Mouse (Mus musculus): ENCODE measurements at regions not wholly inside any gene's neighbourhood (a gene's known extent, or its start where the extent isn't known, plus 50 kb on each side); places are given as distances from the start of the nearest gene placed in this dataset.
A peak's percentile ranks its signal among the peaks of the same experiment; 100 is the strongest.

DNA sequence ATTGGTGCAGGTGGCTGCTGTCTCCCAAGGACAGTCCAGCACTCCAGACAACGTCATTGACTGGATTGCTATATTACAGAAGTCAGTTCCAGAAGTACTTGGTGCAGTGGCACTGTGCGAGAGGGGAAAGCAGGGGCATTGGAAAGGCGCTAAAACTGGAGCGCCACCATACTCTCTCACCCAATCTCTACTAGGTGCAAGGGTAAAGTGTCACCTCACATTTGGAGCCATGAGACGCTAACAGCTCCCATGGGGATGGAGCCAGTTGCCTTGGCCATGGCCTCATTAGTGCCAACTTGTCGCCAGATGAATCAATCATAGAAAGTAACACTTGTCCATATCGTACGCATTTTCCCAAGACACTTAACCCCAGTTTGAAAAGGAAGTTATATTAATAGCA, 1617.2 kb upstream of the Gulo start:
- DNase-seq (ENCODE audit: low spot score): no peak

DNA sequence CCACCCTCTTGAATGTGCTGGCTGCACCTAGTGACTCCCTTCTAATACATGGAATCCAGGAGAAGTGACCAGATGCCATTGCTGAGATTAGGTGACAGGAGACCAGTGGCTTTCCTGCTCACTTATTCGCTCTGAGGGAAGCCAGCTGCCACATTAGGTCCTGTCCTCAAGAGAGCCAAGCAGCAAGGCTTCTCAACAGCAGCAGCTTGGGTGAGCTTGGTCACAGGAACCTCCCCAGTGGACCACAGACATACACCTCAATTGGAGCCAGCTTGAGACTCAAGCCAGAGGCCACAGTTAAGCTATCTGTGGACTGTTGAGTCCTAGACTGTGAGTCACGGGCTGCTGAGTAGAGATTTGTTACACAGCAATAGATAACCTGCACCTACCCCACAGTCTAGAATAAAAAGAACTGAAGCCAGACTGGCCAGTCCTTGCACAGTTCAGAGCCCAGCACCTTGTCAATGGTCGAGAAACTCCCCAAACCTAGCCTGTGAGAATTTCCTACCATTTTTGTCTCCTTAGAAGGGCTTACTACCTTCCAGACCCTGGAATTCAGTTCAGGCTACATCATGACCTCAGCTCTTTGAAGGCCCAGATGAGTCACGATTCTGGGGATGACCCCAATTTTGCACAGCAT, 1615.0 kb upstream of the Gulo start:
- DNase-seq (ENCODE audit: low spot score): no peak

DNA sequence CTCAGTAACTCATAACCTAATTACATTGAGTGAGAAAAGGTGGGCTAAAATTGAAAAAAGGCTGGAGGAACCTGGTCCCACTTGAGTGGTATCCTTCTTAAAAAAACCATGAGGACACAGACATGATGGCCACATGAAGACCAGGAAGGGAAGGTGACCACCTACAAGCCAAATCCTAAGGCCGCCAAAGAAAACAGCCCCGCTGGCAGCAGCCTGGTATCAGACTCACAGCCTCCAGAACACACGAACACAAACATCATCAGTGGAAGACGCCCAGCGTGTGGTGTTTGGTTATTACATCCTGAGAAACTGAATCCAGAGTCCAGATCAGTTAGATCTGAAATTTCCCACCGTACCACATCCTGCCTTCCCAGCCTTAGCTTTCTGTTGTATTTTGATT, 1613.9 kb upstream of the Gulo start:
- DNase-seq (ENCODE audit: low spot score): no peak

DNA sequence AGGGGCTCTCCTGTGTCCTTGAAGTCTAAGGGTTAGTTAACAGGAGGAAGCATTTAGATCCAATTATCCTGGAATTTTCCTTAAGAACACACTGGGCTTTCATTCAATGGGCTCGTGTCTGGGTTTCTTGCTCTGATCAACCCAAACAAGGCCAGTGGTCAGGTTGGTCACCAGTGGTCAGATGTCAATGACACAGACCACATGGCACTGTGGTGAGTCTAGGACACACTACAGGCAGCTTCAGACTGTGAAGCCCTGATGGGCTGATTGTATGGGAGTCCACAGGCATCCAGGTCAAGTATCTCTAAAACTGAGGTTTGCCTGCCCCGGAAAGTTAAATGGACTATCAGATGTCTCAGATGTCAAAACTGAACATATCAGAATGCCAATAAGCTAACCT, 1612.5 kb upstream of the Gulo start:
- no peak for DNase-seq (ENCODE audit: low spot score)

DNA sequence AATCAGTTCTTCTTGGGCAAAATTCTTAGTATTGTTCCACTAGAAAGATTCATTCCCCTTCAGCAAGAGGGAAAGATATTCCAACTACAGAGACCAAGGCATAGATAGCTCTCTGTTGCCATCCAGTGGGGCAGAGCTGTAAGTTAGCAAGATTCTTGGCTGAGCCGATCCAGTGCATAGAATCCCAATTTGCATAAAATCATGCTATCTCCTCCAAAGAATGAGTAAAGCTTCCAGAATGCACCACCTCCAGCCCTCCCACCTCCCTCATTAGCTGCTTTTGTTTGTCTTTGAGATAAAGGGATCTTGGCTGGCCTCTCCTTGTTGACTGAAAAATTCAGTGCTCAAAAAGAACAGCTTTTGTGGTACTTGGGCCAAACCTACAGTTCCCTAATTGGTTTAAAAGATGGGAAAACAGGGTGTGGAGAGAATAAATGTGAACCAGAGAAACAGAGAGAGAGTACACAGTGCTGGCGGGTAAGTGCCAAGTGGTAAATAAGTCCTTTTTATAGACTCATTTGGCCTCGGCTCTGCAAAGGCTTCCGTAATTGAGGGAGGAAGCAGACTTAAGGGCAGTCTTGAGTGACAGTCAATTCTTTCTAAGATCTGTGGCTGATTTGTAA, 1612.0 kb upstream of the Gulo start:
- no peak for DNase-seq (ENCODE audit: low spot score)

DNA sequence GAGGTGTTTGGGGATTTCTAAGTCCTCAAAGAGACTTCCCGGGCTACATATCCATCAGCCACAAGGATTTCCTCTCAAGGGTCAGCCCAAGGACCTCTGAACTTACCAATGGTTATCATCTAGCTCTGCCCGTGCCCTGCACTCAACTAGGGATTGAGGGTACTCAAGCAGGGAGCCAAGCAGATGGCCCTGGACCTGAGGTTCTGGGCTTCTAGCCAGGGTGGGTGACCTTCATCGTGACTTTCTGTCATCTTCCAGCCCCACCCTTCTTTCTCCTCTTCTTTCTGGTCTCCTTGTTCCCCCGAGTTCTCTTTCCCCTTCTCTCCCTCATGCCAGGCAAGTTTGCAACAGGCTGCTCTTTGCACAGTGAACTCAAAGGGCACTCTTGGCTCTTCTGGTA, 1610.6 kb upstream of the Gulo start:
- no peak for DNase-seq (ENCODE audit: low spot score)

DNA sequence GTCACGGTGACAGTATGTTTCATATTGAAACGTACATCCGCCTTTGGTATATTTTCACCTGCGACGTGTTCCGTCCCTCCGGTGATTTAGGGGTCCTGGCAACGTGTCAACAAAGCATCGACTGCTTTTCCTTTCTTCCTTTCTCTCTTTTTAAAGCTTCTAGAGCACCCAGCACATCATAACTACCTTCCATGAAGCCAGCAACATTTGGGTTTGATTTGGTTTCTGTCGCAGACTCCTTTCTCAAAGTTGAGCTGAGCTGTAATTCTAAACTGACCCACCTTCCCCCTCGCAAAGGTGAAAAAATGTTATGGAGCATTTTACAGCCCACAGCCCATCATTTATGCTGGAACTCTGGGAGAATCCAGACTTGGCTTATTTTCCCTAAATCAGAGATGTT, 1605.4 kb upstream of the Gulo start:
- DNase-seq (ENCODE audit: low spot score): no peak

DNA sequence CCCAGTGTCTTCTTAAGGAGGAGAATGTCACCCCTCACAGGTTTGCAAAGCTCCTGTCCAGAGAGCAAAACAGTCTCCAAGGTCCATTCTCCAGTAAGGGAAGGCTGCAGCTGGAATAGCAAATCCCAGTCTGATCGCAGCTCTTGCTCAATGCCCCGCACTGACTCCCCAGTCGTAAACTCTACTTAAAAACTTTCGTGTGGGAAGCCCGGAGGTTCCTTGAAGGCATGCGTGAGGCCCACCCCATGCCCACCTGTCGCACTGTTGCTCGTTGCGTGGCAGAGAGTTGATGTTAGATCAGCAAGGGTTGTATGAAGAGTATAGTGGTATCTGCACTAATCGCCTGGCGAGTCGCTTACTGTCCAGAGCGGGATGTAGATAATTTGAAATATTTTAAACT, 1604.7 kb upstream of the Gulo start:
- DNase-seq (ENCODE audit: low spot score): no peak

DNA sequence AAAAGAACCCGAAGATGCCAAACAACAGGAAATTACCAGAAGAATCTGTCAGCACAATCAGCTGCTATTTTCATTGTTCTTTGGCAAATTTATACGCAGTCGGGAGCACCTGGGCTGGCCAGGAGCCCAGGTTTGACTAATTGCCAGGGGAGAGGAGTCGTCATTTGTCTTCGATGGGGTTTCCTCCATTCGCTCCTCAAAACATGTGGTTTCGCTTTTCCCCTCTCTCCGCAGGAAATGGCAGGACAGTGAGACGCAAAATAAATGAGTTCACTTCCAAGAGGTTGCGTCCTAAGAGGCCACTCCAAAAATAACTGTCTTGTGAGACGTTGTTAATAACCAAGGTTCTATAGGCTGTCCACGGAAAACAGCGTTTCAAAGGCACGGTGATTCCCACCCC, 1604.2 kb upstream of the Gulo start:
- no peak for DNase-seq (ENCODE audit: low spot score)

DNA sequence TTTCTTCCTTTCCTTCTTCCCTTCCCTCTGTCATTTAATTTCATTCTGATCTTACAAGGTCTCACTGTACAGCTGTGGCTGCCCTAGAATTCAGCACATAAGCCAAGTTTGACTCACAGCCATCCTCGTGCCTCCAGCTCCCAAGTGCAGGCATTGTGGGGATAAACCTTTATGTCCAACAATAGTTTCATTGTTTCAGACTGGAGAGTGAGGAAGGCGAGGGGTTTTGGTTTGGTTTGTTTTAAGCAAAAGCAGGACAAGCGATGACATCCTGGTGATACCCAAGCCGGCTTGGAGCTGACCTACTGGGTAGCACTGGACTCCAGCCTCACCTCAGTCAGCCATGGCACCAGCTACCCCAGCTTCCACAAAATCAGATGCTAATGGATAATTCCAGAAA, 1603.5 kb upstream of the Gulo start:
- DNase-seq (ENCODE audit: low spot score): no peak

DNA sequence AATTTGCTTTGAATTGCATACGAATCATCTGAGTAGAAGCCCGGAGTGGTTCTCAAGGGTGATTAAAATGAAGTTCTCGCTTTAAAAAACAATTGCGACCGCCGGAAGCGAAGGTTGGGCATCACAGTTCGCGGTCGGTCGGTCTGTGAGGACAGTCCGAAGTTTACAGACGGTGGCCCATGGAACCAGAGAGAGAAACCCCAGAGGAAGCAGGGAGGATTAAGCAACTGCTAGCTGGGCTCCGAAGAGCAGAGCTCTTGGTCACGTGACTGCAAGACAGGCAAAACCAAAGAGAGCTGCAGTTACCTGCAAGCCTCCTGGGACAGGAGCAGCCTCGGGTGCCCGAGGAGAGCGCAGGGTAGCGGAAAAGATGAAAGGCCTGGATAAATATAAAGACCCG, 1599.3 kb upstream of the Gulo start:
- peak; percentile 64 for DNase-seq (ENCODE audit: low spot score)

DNA sequence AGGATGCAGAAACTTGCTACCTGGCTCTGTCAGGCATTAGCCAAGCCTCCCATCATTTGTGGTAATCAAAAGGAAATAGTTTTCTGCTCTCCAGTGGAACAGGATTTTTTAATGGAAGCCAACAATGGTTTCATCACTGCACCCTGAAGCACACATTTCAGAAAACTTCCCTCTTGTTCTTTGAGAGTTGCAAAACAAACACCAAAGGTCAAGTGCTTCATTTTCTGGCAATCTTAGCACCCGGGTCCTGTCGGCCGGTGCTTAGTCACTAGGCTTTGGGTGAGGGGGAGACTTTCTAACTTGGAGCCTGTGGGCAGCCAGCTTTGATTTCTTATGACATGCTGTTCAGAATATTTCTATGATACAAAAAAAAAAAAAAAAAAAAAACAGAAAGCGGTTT, 1594.0 kb upstream of the Gulo start:
- DNase-seq (ENCODE audit: low spot score): no peak

DNA sequence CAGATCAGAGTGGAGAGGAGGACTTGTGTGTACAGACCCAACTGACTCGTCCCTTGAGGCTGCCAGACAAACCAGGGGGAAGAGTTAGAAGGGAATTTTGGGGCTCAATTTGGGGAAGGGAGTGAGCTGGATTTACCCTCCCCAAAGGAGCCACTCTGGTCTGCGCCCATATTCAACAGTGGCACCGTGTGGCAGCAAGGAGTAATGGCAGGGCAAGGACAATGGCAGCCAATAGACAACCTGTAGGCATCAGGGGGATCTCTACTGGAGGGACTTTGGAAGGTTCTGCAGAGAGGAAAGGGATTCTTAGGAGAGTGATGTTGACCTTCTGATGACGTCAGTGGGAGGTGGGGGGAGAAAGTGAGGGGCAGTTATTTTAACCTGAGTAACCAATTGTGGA, 1590.7 kb upstream of the Gulo start:
- DNase-seq (ENCODE audit: low spot score): no peak

DNA sequence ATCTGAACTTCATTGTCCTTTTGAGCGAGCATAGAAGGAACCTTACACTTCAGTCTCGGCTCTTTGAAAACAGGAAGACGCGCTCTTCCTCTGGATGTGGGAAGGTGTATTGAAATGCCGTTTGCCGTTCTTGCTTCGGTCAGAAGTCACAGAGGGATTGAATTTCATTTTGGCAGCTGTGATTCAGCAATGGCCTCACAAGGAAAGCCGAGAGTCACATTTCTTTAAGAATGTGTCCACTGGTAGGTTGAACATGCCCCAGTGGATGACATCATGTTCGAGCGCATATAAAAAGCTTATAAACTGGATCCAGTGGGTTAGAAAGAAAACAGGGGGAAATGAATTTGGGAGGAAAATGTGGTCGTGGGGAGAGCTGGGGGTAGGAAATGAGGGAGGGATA, 1579.6 kb upstream of the Gulo start:
- DNase-seq (ENCODE audit: low spot score): no peak

DNA sequence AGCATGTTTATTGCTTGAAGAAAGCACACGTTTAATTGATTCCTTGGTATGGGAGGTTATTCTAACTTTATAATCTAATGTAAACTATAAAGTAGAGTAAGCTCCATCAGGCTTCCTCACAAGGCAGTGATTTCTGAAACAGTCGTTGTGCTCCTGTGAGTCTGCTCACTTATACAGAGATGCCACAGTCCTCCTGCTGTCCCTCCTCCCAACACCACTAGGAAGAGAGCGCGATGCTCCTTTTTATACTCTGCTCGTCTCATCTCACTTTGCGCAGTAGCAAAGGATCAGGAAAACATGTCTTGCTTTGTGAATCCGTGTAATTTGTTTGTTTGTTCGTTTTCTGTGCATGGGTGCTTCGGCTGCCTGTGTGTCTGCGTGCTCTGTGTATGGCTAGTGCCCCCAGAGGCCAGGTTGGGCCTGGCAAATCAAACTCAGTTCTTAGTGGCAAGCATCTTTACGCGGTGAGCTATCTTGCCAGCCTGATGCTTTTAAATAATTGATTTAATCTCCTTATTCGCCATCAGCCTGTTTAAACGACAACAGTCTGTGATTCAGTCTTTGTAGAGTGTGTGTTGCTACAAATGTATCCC, 1575.5 kb upstream of the Gulo start:
- DNase-seq (ENCODE audit: low spot score): no peak

DNA sequence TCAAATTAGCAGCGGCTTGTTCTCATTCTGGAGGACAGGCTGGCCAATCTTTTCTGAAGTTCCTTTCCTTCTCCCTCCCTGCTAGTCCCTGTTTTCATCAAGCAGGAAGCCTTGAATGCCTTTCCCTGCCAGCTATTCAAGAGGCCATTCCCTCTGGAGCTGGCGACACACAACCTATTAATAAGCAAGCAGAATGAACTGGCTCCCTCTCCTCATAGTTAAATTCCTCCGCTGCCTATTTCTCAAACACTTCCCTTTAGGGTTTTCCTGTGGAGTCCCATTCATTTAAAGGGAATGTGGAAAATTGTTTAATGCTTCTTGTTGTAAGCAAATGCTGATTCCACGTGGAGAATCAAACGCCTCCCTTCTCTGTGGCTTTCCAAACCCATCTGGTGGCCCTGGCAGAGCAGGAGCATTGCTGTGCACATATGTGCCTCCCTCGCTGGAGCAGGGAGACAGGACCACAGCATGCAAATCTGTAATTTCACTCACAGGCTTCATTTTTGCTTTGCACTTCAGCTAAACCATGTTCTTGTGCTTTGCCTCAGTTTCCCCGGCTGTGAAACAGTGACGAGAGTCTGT, 1573.3 kb upstream of the Gulo start:
- no peak for DNase-seq (ENCODE audit: low spot score)

DNA sequence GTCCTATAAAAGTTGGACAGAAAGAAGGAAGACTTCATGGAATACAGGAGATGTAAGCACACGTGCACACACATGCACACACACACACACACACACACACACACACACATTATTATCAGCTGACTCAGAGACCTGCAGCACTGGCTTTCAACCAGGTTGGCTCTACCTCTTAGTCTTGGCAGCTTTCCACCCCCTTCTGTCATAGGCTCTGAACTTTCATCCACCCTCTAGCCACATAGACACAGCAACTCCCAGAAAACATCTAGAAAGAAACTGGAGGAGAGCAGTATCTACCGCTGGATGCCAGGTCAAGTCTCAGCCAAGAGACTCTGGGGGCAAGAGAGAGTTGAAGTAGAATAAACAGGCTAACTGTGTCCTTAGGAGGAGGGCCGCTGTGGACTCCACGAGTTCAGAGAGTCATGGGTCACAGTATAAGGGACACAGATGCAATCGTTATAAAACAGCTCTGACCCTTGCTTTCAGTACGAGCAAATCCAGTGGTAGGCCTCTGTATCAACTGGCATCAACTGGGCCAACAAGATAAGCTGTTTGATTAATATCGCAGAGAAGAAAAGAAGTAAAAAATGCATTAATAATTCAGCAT, 1565.4 kb upstream of the Gulo start:
- no peak for DNase-seq (ENCODE audit: low spot score)

DNA sequence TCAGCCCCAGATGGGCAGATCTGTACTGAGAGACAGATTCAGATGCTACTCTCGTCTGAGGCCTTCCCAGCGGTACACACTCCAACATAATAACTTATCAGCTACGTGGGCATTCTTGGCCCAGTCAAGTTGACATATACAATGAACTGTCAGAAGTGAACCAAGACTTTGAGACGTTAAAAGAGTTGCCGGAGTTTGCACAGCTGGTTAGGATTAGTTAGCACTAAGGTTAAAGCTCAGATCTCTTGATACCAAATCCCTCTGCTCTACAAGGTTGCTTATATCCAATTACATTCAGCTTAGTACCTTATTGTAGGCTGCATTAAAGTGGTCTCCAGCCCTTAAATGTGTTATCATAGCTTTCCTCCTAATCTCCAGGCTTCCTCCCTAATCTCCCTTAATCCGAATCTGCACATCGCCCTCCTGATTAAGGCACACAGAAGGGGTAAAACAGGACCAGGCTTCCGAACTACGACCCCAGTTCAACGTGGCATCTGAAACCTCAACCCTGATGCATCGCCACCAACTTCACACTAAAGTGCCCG, 1564.5 kb upstream of the Gulo start:
- no peak for DNase-seq (ENCODE audit: low spot score)

DNA sequence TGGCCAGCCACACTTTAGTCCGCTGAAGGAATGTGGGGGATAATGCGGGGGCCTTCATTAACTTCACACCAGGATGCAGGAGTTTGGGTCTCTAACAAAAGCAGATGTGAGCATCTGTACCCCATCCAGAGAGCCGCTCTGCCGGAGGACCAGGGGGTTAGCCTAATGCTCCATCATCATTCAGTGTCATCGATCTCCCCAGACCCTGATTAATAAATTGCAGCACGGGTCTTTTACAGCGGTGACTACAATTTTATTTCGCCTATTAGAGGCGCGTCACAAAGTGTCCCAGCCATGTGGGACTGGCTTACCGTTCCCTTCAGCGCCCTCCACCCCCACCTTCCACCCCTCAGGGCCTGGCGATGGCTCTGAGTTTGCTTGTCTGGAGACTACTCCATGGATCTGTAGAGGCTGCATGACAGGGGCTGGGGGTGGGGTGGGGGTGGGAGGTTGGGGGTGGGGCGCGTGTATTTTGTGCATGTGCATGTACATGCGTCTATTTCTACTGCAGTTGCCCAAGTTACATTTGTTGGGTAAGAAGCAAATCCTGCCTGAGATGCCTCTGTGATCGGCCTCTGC, 1560.8 kb upstream of the Gulo start:
- no peak for DNase-seq (ENCODE audit: low spot score)

DNA sequence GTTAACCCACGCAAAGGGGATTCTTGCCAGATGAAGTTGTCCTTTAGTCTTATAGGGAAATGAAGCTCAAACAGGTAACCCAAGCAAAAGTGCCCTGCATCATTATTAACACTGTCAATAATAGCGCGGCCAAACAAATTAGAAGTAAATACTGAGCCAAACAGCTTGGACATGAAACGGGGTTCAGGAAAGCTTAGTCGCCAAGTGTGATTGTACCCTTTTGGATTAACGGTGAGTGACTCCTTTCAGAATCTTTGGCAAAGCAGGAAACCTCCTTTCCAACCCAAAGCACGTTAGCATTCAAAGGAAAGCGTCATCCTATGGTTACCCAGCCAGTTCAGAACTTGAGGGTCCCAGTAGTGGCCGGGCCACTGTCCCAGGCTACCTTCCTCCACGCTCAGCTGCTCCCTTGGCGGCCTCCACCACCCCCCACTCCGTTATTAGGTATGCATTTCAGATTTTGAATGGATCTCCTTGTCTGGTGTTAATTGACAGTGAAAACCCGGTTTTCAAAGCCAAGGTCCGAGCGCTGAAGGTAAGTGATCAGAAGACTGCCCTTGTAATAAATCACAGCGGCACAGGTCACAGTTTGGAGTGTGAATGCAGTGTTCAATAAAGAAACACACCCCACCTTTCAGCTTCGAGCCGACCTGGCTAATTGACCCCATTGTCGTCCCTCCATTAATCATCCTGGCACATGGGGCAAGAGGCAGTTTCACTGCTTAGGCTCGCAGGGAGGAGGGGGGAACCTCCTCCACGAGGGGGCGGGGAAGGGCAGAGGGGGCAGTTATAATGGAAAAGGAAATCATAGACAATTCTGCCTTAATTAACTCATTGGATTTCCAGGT, 1560.1 kb upstream of the Gulo start:
- peak; percentile 29 for DNase-seq (ENCODE audit: low spot score)

DNA sequence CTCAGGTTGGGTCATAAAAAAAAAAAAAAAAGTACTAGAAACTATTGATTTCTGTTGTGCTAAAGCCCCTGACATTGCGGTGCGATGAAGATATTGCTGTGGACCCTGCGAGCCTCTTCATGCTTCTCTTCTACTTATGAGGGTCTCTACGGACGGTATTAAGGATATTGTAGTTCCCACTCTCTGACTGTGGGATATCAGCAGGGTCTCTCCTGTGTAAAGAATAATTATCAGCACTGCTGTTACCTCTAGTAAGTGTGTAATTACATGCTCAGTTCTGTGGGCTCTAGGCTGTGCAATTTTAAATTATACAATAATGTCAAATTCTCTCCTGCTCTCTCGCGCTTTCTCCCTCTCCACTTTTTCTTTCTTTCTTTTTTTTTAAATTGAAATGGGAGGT, 1545.9 kb upstream of the Gulo start:
- DNase-seq (ENCODE audit: low spot score): no peak
